8 mouse cellular contexts compared by ENCODE assay signal in the genomic region with DNA sequence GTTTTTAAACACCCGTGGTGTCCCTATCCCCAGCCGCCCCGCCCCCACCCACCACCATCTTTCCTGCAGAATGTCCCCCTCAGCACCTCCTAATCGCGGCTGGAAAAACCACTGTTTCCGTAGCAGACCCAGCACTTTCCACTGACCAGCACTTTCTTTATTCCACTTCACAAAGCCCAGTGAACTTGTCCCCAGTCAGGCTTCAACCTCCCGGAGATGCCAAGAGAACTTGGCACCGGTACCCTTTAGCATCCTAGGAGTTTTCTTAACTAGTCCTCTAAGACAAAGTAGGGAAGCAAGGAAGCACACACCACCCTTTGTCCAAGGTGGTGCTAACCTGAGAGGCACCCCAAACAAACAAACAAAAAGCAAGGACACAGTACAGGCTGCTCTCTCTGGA. TPM values are rescaled to one million over a fixed set of nuclear protein-coding genes. Genes with fewer than 3 reads are reported as not detected.
DNase-seq lines count a peak whose midpoint lies in the region; ATAC-seq lines count a peak whose summit lies in the region.

No protein-coding gene starts in this region.

- H3K36me3 ChIP-seq in forebrain, embryonic 15.5 days: no peaks in the 10 kb centered on the region
- no peaks in the 10 kb centered on the region for H3K36me3 ChIP-seq in hindbrain, embryonic 13.5 days
- H3K36me3 ChIP-seq in macrophage (ENCODE audit: inconsistent target): no peaks in the 10 kb centered on the region

- peak overlapping the region; percentile 69 for H3K4me3 ChIP-seq in forebrain, embryonic 15.5 days
- peak overlapping the region; percentile 63 for H3K4me3 ChIP-seq in hindbrain, embryonic 13.5 days
- H3K4me3 ChIP-seq in macrophage (ENCODE audit: inconsistent target): peak overlapping the region; percentile 80

- no peak for ATAC-seq in cerebellum, adult (ENCODE audit: insufficient number of reproducible peaks, low FRiP score, low TSS enrichment)
- ATAC-seq in forebrain, embryonic 15.5 days (replicated peaks): no peak
- no peak for ATAC-seq in hindbrain, embryonic 13.5 days (ENCODE audit: low FRiP score)
- ATAC-seq in granulocyte monocyte progenitor cell, adult 5-6 weeks (replicated peaks; ENCODE audit: poor library complexity, severe bottlenecking): no peak

- 3% methylated on average over 8 of the region's 8 CpGs for WGBS in forebrain, embryonic 15.5 days
- WGBS in hindbrain, embryonic 13.5 days: 2% methylated on average over 8 of the region's 8 CpGs
- 16% methylated on average over 8 of the region's 8 CpGs for WGBS in macrophage (ENCODE audit: missing documents)

- peak overlapping the region; percentile 63 for H3K4me2 ChIP-seq in forebrain, embryonic 15.5 days (replicated peaks)
- peak overlapping the region; percentile 80 for H3K4me2 ChIP-seq in hindbrain, embryonic 13.5 days

- H3K27me3 ChIP-seq in forebrain, embryonic 15.5 days: no peaks in the 10 kb centered on the region
- H3K27me3 ChIP-seq in hindbrain, embryonic 13.5 days: no peaks in the 10 kb centered on the region

- H3K9me3 ChIP-seq in forebrain, embryonic 15.5 days: no peaks in the 10 kb centered on the region
- H3K9me3 ChIP-seq in hindbrain, embryonic 13.5 days: no peaks in the 10 kb centered on the region

- peaks cover 62% of the 10 kb centered on the region for H3K79me2 ChIP-seq in macrophage (ENCODE audit: inconsistent target)

- H3K4me1 ChIP-seq in forebrain, embryonic 15.5 days: peaks cover 50% of the 10 kb centered on the region
- peaks cover 48% of the 10 kb centered on the region for H3K4me1 ChIP-seq in hindbrain, embryonic 13.5 days (replicated peaks)

- peak; percentile 49 for DNase-seq in cerebellum, adult 11 months
- DNase-seq in brain, adult 2 months (ENCODE audit: low read depth, low spot score): peak; percentile 64
- peak; percentile 34 to 45 for DNase-seq in left cerebral cortex, postnatal 14 days (ENCODE audit: low spot score in 2 of 2)

- intact Hi-C loops in left cerebral cortex, postnatal 14 days (cut with DNase I): loop anchor here (5.0 kb wide), 7 partner anchors 43 to 182 kb away; no protein-coding TSS in a partner anchor

- peak overlapping the region; percentile 100 for H3K27ac ChIP-seq in forebrain, embryonic 15.5 days (replicated peaks)
- peak overlapping the region; percentile 100 for H3K27ac ChIP-seq in hindbrain, embryonic 13.5 days
- peak overlapping the region; percentile 95 for H3K27ac ChIP-seq in macrophage

- peak overlapping the region; percentile 78 for H3K9ac ChIP-seq in forebrain, embryonic 15.5 days (replicated peaks)
- H3K9ac ChIP-seq in hindbrain, embryonic 13.5 days: peak overlapping the region; percentile 96

RNA-seq across cellular contexts. Expression of a gene that starts 2.2 kb away (rescaled TPM):
- polyA plus RNA-seq in forebrain, embryonic 15.5 days (2015; fragmentation: Nextera tagmentation; extraction: Ambion mirVana): 125 and 126 TPM in 2 replicates
- 93.3 and 100 TPM in 2 replicates for polyA plus RNA-seq in hindbrain, embryonic 13.5 days (2015; fragmentation: Nextera tagmentation; extraction: Ambion mirVana)
- 10 to 100 TPM; 54.2 to 55.8 TPM for total RNA-seq in left cerebral cortex, postnatal 14 days (2021)
- total RNA-seq in macrophage (2018; cell fraction: chromatin; rRNA removed): 100 to 1,000 TPM in 12 of 26 experiments, 10 to 100 TPM in 14; 21.2 to 321 (median 51.0) TPM
- total RNA-seq in macrophage (2018; cell fraction: cytosol; rRNA removed): 10 to 100 TPM in 12 of 26 experiments, 1 to 10 TPM in 14; 5.5 to 83.8 (median 9.3) TPM
- 100 to 1,000 TPM in 10 of 26 experiments, 10 to 100 TPM in 16; 18.5 to 284 (median 66.2) TPM for total RNA-seq in macrophage (2018; cell fraction: nucleus; rRNA removed)
- polyA plus RNA-seq in macrophage (2018): 4.3 to 10.1 TPM (median 10.1 TPM) in 3 replicates
- total RNA-seq in granulocyte monocyte progenitor cell, adult 5-6 weeks (2014; fragmentation: Nextera tagmentation): 5.0 and 8.5 TPM in 2 replicates
- 6.3 and 12.4 TPM in 2 replicates for total RNA-seq in granulocyte monocyte progenitor cell, adult 5-6 weeks (2017)
